Mouse (Mus musculus): ENCODE results near the gene Ggnbp2.
"Not testable (repeated sequence)": the region's sequence is repeated elsewhere in the genome, so short reads cannot be mapped to it uniquely, and the experiment has no call there.

Gene Ggnbp2

GRCm38 (mm10) chr11:84879772-84880464, 9.3 kb upstream of the Ggnbp2 start, which contains the start of the genes Myo19 and Pigw:
Gene Myo19, plus strand, starts transcription at chr11:84880148.
Gene Pigw, minus strand, starts transcription at chr11:84880285.
- DNase-seq (ENCODE audit: low read depth, low spot score), result peak; percentile 50

GRCm38 (mm10) chr11:84879007-84879771, 8.6 kb upstream of the Ggnbp2 start:
- DNase-seq (ENCODE audit: low read depth, low spot score), result no peak

DNA sequence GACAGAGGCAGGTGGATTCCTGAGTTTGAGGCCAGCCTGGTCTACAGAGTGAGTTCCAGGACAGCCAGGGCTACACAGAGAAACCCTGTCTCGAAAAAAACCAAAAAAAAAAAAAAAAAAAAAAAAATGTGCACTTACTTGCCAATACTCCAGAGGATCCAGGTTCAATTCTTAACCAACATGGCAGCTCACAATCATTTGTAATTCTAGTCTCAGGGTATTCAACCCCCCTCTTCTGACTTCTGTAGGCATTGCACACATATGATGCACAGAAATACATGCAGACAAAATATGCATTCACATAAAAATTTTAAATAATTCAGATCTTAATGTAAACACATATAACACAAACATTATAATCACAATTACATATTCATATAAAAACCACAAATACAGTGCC, 5.4 kb upstream of the Ggnbp2 start:
- not testable (repeated sequence) for DNase-seq (ENCODE audit: low read depth, low spot score)

DNA sequence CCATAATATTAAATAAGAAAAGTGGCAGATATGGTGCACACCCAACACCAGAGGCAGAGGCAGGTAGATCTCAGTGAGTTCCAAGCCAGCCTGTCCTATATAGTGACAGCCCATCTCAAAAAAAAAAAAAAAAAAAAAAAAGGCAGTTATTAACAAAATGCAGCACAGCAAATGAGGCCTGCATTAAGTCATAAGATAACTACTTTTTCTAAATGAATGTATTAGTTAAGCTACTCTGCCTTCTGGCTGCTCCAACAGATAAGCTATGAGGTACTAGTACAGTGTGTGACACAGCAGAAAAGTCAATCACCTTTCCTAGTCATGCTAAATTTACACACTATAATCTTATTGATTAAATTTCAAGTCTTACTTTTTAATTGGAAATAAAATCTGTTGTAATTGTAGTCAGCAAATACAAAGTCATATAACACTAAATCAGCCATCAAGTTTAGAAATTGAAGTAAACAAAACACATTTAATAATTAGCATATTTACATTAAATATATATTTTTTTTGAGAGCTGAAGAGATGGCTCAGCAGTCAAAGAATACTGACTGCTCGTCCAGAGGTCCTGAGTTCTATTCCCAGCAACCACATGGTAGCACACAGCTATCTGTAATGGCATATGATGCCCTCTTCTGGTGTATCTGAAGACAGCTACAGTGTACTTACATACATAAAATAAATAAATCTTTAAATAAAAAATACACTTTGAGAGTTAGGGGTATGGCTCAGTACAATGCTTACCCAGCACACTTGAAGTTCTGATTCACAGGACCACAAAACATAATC, 2.6 kb upstream of the Ggnbp2 start:
- no peak for DNase-seq (ENCODE audit: low read depth, low spot score)

DNA sequence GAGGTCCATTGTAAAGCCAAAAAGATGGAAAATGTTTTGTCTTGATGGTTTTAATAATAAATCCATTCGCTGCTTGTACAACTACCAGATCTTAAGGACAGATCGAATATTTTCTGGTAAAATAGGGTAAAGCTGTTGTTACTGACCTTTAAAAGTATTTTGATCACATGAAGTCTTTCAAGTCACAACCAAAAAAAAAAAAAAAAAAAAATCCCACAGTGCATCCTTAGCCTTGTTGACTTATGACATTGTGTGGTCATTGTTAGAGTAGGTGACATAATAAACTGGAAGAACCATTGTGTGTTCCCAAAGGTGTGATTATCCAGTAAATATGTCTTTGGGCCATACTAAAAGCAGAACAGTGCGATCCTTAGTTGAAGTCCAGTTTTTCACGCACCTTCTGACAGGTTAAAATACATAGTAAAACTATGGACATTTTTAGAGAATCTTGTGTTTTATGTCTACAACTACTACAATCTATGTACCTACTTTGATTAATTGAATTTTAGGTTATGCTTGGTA, 992 bp upstream of the Ggnbp2 start:
- no peak for DNase-seq (ENCODE audit: low read depth, low spot score)

GRCm38 (mm10) chr11:84871046-84871445, 429 bp upstream of the Ggnbp2 start:
- no peak for DNase-seq (ENCODE audit: low read depth, low spot score)

- peak; percentile 92 for DNase-seq (ENCODE audit: low read depth, low spot score)
Measured at GRCm38 (mm10) chr11:84869537-84870232, 932 bp downstream of the Ggnbp2 start.

- DNase-seq (ENCODE audit: low read depth, low spot score), result no peak
Measured at GRCm38 (mm10) chr11:84868786-84869259, 1.8 kb downstream of the Ggnbp2 start.

DNA sequence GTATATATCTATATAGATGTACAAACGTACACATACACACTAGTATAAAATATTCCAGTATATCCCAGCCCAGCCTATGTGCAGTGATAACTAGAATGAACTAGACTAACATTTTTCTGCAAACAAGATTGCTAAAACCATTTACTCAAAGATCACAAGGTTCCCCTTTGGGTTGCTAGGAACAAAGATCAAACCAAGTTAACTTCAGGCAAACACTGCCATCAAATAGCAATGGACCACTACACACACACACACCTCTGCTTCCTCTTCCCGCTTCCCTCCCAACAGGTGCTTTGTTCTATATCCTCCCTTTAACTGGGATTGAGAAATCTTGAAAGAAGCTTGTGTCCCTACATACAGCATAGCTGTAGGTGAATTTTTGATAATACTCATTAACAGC, 3.0 kb downstream of the Ggnbp2 start:
- DNase-seq (ENCODE audit: low read depth, low spot score), result no peak

DNA sequence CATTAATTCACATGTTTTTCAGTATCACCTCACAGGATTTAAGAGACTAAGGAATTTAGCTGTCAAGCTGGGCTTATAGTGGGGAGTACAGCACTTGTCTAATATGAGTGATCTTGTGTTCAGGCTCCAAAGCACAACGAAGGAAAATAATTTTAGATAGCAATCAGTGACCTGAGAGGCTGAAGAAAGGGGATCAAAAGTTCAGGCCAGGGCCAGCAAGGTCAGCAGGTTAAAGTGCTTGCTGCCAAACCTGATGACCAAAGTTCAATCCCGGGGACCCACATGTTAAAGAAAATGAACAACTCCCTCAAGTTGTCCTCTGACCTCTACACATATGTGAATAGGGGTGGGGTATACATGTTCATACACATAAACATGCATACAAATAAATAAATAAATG, 5.3 kb downstream of the Ggnbp2 start:
- no peak for DNase-seq (ENCODE audit: low read depth, low spot score)

DNA sequence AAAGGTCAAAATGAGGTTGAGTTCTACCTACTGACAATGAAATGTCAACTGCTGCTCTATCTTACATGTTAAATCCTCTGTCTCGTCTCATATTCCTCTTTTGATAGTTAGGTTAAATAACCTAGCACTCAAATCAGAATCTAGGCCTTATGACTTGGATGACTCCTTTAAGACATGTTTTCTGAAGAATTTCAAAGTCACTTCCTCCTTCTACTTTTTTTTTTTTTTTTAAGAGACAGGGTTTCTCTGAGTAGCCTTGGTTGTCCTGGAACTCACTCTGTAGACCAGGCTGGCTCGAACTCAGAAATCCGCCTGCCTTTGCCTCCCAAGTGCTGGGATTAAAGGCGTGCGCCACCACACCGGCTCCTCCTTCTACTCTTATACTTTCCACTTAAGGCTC, 15.3 kb downstream of the Ggnbp2 start:
- DNase-seq (ENCODE audit: low read depth, low spot score), result no peak

DNA sequence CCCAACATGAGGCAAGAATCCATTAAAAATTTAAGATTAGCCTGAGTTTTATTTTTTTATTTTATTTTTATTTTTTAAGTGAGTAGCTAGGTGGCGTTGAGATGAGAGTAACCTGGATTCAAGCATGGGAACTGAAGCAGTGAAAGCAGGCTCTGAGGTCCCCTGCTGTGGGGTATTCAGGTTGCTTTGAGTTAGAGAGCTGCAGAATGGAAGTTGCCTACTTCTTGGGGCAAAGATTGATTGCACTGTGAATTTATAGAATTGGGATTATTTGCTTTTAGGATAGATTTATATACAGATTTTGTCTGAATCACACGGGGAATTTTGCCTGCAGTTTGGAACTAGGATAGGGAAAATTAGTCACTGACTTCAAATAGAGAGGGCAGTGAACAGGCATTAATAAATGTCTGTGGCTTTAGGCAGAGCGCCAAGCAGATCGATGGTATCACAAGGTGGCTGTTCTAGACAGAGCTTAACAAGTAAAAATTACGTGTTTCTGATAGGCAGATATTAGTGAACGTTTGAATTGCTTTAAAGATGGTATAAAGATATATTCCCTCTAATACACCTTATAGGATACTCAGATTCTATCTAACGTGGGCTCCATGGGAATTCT, 23.0 kb downstream of the Ggnbp2 start:
- DNase-seq (ENCODE audit: low read depth, low spot score), result no peak

- no peak for DNase-seq (ENCODE audit: low read depth, low spot score)
Measured at GRCm38 (mm10) chr11:84846741-84847474, 23.7 kb downstream of the Ggnbp2 start.

DNA sequence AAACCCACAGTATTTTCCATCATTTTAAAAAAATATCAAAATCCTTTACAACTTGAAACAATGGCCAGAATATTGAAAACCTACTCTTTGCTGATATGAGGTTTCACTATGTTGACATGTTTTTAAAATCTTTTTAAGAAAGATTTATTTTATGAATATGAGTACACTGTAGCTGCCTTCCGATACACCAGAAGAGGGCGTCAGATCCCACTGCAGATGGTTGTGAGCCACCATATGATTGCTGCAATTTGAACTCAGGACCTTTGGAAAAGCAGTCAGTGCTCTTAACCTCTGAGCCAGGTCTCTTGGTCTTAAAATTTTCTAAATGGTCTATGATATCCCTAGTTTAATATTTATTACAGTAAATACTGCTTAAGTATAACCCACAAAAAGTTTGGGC, 31.3 kb downstream of the Ggnbp2 start:
- DNase-seq (ENCODE audit: low read depth, low spot score), result no peak

- DNase-seq (ENCODE audit: low read depth, low spot score), result not testable (repeated sequence)
Measured at GRCm38 (mm10) chr11:84829495-84829894, 41.1 kb downstream of the Ggnbp2 start.

DNA sequence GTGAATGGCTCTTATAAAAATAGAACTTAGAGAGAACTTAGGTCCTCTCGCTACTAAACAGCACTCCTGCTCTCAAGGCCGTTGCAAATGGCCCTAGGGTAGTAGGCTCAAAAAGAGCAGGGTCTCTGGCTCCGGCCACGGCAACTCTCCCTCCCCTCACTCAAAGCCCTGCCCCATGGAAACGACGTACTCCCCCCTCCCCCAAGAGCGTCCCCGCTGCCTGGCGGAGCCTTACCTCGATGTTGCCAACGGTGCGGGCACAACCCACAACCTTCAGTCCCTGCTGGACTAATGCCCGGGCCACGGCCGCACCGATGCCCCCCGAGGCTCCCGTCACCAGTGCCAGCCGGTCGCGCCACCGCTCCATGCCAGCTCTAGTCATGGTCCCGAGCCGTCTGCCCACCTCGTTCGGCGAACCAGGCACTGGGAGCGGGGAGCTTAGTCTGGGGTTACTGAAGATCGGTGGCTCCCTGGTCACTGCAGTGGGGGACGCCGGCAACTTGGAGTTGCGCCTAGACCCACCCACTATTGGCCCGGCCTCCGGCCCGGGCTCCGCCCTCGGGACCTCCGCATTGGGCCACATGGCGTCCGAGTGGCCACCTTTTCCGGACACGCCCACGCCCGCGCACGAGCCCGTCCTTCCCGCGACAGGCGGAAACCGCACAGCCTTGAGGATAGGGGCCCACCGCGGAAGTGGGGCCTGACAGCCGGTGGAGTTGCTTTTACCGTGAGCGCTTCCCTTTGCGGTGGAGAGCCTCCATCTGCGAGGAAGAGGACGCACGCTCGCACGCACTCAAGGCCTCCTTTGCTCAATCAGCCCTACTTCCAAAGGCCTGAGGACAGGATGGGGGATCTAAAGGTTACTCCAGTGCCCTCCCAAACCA, 41.9 kb downstream of the Ggnbp2 start, which contains the start of gene Dhrs11:
TSS of gene Dhrs11 (minus strand) at position 479 of the 884 bp plus-strand sequence.
- DNase-seq (ENCODE audit: low read depth, low spot score), result peak; percentile 3

GRCm38 (mm10) chr11:84827901-84828503, 42.6 kb downstream of the Ggnbp2 start:
- DNase-seq (ENCODE audit: low read depth, low spot score), result no peak

DNA sequence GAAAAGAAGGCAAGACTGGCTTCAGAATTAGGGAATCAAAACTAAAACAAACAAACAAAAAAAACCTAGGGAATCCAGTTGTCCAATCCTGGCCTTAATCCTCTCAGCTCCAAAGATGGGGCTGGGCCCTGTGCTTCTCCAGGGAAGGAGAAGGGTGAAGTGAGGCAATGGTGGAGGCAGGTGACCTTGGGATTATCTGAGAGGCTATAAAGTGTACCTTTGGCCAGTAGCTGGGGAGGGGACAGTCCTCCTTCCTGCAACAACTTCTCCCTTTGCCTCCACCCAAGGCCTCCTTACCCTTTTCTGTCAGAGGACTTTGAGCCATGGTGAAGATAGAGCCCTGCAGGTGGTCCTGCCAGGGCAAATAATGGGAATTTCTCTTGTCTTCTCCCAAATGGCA, 43.1 kb downstream of the Ggnbp2 start:
- DNase-seq (ENCODE audit: low read depth, low spot score), result no peak

DNA sequence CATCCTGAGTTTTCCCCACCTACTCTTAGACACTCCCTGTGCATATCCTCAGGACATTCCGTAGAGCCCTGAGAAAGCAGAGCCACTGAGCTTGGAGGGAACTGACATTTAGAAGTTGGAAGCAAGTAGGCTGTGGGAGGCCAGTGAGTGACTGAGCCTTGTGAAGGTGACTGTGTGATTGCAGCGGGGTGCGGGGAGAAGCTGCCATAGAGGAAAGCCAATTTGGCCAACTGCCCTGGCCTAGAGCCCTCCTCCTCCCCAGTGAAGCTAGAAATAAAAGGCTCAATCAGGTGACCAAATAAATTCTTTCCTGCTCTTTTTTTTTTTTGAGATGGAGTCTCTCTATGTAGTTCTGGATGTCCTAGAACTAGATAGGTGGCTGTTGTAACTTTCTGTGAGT, 44.4 kb downstream of the Ggnbp2 start:
- no peak for DNase-seq (ENCODE audit: low read depth, low spot score)

Data from retina, adult 2 months (tissue).